Mouse (Mus musculus): Measurements from ENCODE around the gene Fam122b. TPM values are rescaled to one million over a fixed set of nuclear protein-coding genes. Genes with fewer than 3 reads are reported as not detected.
A peak's percentile ranks its signal among the peaks of the same experiment; 100 is the strongest.

Fam122b gene
- polyA plus RNA-seq, 1 experiment = 7.8 TPM

GRCm38 (mm10) chrX:53255195-53255594, 14.4 kb downstream of the Fam122b start:
- no peak for DNase-seq
- no peak for TF ChIP-seq CTCF (IDR thresholded peaks at IDR 0.05; ENCODE audit: borderline replicate concordance, control insufficient read depth, extremely low read depth, insufficient read depth, low read length, poor library complexity)
- TF ChIP-seq POLR2A (IDR thresholded peaks at IDR 0.05; ENCODE audit: control insufficient read depth, extremely low read depth, insufficient read depth, low read length, poor library complexity) = no peak
- Histone ChIP-seq H3K27me3 (ENCODE audit: control insufficient read depth, insufficient read depth, low read length) (no peaks in the 10 kb centered on the region), H3K27ac (ENCODE audit: control insufficient read depth, insufficient read depth, low read length) (no peak overlapping the region), H3K4me1 (replicated peaks; ENCODE audit: control insufficient read depth, insufficient read depth, low read length) (no peaks in the 10 kb centered on the region), H3K4me3 (ENCODE audit: control insufficient read depth, insufficient read depth, low read length) (no peak overlapping the region), H3K36me3 (ENCODE audit: control insufficient read depth, insufficient read depth, low read length) (no peaks in the 10 kb centered on the region)

GRCm38 (mm10) chrX:53240011-53240410, 29.6 kb downstream of the Fam122b start, which contains the start of gene Plac1:
Gene Plac1, minus strand, starts transcription at chrX:53240111.
- Histone ChIP-seq H3K36me3 (ENCODE audit: control insufficient read depth, insufficient read depth, low read length) (no peaks in the 10 kb centered on the region), H3K27ac (ENCODE audit: control insufficient read depth, insufficient read depth, low read length) (no peak within 1 kb of the TSS), H3K4me1 (replicated peaks; ENCODE audit: control insufficient read depth, insufficient read depth, low read length) (no peaks in the 10 kb centered on the region), H3K27me3 (ENCODE audit: control insufficient read depth, insufficient read depth, low read length) (no peaks in the 10 kb centered on the region), H3K4me3 (ENCODE audit: control insufficient read depth, insufficient read depth, low read length) (no peak within 1 kb of the TSS)
- TF ChIP-seq CTCF (IDR thresholded peaks at IDR 0.05; ENCODE audit: borderline replicate concordance, control insufficient read depth, extremely low read depth, insufficient read depth, low read length, poor library complexity) = no peak
- no peak for TF ChIP-seq POLR2A (IDR thresholded peaks at IDR 0.05; ENCODE audit: control insufficient read depth, extremely low read depth, insufficient read depth, low read length, poor library complexity)
- DNase-seq = no peak
- 95% methylated on average over 4 of the region's 4 CpGs for WGBS

GRCm38 (mm10) chrX:53237971-53238370, 31.6 kb downstream of the Fam122b start:
- Histone ChIP-seq H3K27ac (ENCODE audit: control insufficient read depth, insufficient read depth, low read length) (no peak overlapping the region), H3K36me3 (ENCODE audit: control insufficient read depth, insufficient read depth, low read length) (no peaks in the 10 kb centered on the region), H3K4me3 (ENCODE audit: control insufficient read depth, insufficient read depth, low read length) (no peak overlapping the region), H3K4me1 (replicated peaks; ENCODE audit: control insufficient read depth, insufficient read depth, low read length) (no peaks in the 10 kb centered on the region), H3K27me3 (ENCODE audit: control insufficient read depth, insufficient read depth, low read length) (no peaks in the 10 kb centered on the region)
- WGBS = 3% methylated on average over 2 of the region's 2 CpGs
- TF ChIP-seq CTCF (IDR thresholded peaks at IDR 0.05; ENCODE audit: borderline replicate concordance, control insufficient read depth, extremely low read depth, insufficient read depth, low read length, poor library complexity) (no peak), POLR2A (IDR thresholded peaks at IDR 0.05; ENCODE audit: control insufficient read depth, extremely low read depth, insufficient read depth, low read length, poor library complexity) (no peak)
- peak; percentile 3 for DNase-seq

- TF ChIP-seq CTCF (IDR thresholded peaks at IDR 0.05; ENCODE audit: borderline replicate concordance, control insufficient read depth, extremely low read depth, insufficient read depth, low read length, poor library complexity) (no peak), POLR2A (IDR thresholded peaks at IDR 0.05; ENCODE audit: control insufficient read depth, extremely low read depth, insufficient read depth, low read length, poor library complexity) (no peak)
- Histone ChIP-seq H3K27me3 (ENCODE audit: control insufficient read depth, insufficient read depth, low read length) (no peaks in the 10 kb centered on the region), H3K36me3 (ENCODE audit: control insufficient read depth, insufficient read depth, low read length) (no peaks in the 10 kb centered on the region), H3K27ac (ENCODE audit: control insufficient read depth, insufficient read depth, low read length) (no peak overlapping the region), H3K4me3 (ENCODE audit: control insufficient read depth, insufficient read depth, low read length) (no peak overlapping the region), H3K4me1 (replicated peaks; ENCODE audit: control insufficient read depth, insufficient read depth, low read length) (no peaks in the 10 kb centered on the region; the same call in 1 of the 2 replicates)
- 95% methylated on average over 7 of the region's 7 CpGs for WGBS
- no peak for DNase-seq
These were observed 33.2 kb downstream of the Fam122b start for GRCm38 (mm10) chrX:53236404-53236803.

- Histone ChIP-seq H3K36me3 (ENCODE audit: control insufficient read depth, insufficient read depth, low read length) (no peaks in the 10 kb centered on the region), H3K4me3 (ENCODE audit: control insufficient read depth, insufficient read depth, low read length) (no peak overlapping the region), H3K4me1 (replicated peaks; ENCODE audit: control insufficient read depth, insufficient read depth, low read length) (no peaks in the 10 kb centered on the region; the same call in 1 of the 2 replicates), H3K27me3 (ENCODE audit: control insufficient read depth, insufficient read depth, low read length) (no peaks in the 10 kb centered on the region), H3K27ac (ENCODE audit: control insufficient read depth, insufficient read depth, low read length) (no peak overlapping the region)
- WGBS = 15% methylated on average over 3 of the region's 4 CpGs
- TF ChIP-seq POLR2A (IDR thresholded peaks at IDR 0.05; ENCODE audit: control insufficient read depth, extremely low read depth, insufficient read depth, low read length, poor library complexity) = no peak
- no peak for TF ChIP-seq CTCF (IDR thresholded peaks at IDR 0.05; ENCODE audit: borderline replicate concordance, control insufficient read depth, extremely low read depth, insufficient read depth, low read length, poor library complexity)
- DNase-seq = no peak
These were observed 35.9 kb downstream of the Fam122b start for GRCm38 (mm10) chrX:53233689-53234088.

- TF ChIP-seq POLR2A (IDR thresholded peaks at IDR 0.05; ENCODE audit: control insufficient read depth, extremely low read depth, insufficient read depth, low read length, poor library complexity) (no peak), CTCF (IDR thresholded peaks at IDR 0.05; ENCODE audit: borderline replicate concordance, control insufficient read depth, extremely low read depth, insufficient read depth, low read length, poor library complexity) (no peak)
- no peaks in the 10 kb centered on the region for H3K36me3 ChIP-seq (ENCODE audit: control insufficient read depth, insufficient read depth, low read length)
- DNase-seq = no peak
- 22% methylated on average over 13 of the region's 13 CpGs for WGBS
- H3K4me3 ChIP-seq (ENCODE audit: control insufficient read depth, insufficient read depth, low read length) = no peak overlapping the region
- H3K27me3 ChIP-seq (ENCODE audit: control insufficient read depth, insufficient read depth, low read length) = no peaks in the 10 kb centered on the region
- H3K4me1 ChIP-seq (replicated peaks; ENCODE audit: control insufficient read depth, insufficient read depth, low read length) = no peaks in the 10 kb centered on the region; the same call in 1 of the 2 replicates
- H3K27ac ChIP-seq (ENCODE audit: control insufficient read depth, insufficient read depth, low read length) = no peak overlapping the region
These were observed 37.6 kb downstream of the Fam122b start for GRCm38 (mm10) chrX:53231965-53232364.

DNA sequence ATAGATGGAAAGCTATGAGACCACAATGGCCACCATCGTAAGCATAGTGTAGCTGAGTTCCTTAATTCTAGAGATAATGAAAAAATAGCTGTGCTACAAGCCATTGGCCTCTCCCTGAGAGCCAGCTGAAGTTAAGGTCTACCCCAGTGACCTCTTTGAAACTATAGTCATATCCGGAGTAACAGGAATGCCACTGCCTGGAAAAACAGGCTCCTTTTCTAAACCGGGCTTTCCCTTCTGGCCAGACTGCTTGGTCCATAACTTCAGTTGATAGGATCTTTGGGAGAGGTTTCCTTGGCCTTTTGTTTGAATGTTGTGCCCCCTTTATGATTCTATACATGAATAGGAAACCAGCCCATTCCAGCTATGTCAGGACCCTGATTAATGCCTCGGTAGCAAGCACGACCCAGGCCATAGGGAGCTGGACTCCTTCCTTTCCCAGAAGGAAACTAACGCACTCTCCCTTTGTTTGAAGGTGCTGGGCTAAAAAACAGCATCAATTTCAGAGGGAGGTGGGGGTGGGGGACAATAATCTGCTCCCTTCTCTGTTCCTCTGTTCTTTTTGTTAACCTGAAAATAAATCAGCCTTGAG, 45.2 kb downstream of the Fam122b start:
- H3K4me3 ChIP-seq (ENCODE audit: control insufficient read depth, insufficient read depth, low read length) = no peak overlapping the region
- H3K4me1 ChIP-seq (replicated peaks; ENCODE audit: control insufficient read depth, insufficient read depth, low read length) = no peaks in the 10 kb centered on the region
- no peak for DNase-seq
- H3K36me3 ChIP-seq (ENCODE audit: control insufficient read depth, insufficient read depth, low read length) = no peaks in the 10 kb centered on the region
- TF ChIP-seq CTCF (IDR thresholded peaks at IDR 0.05; ENCODE audit: borderline replicate concordance, control insufficient read depth, extremely low read depth, insufficient read depth, low read length, poor library complexity) = no peak
- no peak for TF ChIP-seq POLR2A (IDR thresholded peaks at IDR 0.05; ENCODE audit: control insufficient read depth, extremely low read depth, insufficient read depth, low read length, poor library complexity)
- H3K27me3 ChIP-seq (ENCODE audit: control insufficient read depth, insufficient read depth, low read length) = no peaks in the 10 kb centered on the region
- H3K27ac ChIP-seq (ENCODE audit: control insufficient read depth, insufficient read depth, low read length) = no peak overlapping the region
- WGBS = 82% methylated on average over 6 of the region's 6 CpGs

Data from thymus, adult 2 months (tissue).